Mouse (Mus musculus) effector memory CD4-positive, alpha-beta T cell, adult 5 months (primary cell): Measurements from ENCODE around the gene Lefty2. TPM values are rescaled to one million over a fixed set of nuclear protein-coding genes. Genes with fewer than 3 reads are reported as not detected.

Experiments
- polyA plus RNA-seq: library from polyadenylated mRNA; unstranded; fragments of 100-300 nt; shearing (Covaris generic); gene quantifications from one replicate; pipeline ENCODE4 v1.2.1, GENCODE M21; 2017

Gene Lefty2
- polyA plus RNA-seq, result not detected

GRCm38 (mm10) chr1:180892808-180893207, at the start of gene Lefty2:
Gene Lefty2, plus strand, starts transcription at chr1:180893108.

GRCm38 (mm10) chr1:180850316-180851270, 42.3 kb upstream of the Lefty2 start, which contains the start of gene Sde2:
Gene Sde2, plus strand, starts transcription at chr1:180851127.

GRCm38 (mm10) chr1:180904039-180904814, 11.3 kb downstream of the Lefty2 start, which contains the start of gene Pycr2:
Gene Pycr2, plus strand, starts transcription at chr1:180904293.

GRCm38 (mm10) chr1:180934467-180935419, 41.8 kb downstream of the Lefty2 start, which contains the start of gene Lefty1:
Gene Lefty1, plus strand, starts transcription at chr1:180935022.

GRCm38 (mm10) chr1:180942166-180943031, 49.5 kb downstream of the Lefty2 start, which contains the start of gene Tmem63a:
Gene Tmem63a, plus strand, starts transcription at chr1:180942344.

Other genes starting within 250 kb of the Lefty2 start
- not detected for gene Mixl1, start 196.1 kb upstream of the Lefty2 start, polyA plus RNA-seq
- 53.9 TPM for gene Acbd3, start 167.1 kb upstream of the Lefty2 start, polyA plus RNA-seq
- 1,073 TPM for gene H3f3a, start 79.2 kb upstream of the Lefty2 start, polyA plus RNA-seq
- gene Sde2, start 42.0 kb upstream of the Lefty2 start, polyA plus RNA-seq, result 82.3 TPM
- 51.5 TPM for gene Pycr2, start 11.2 kb downstream of the Lefty2 start, polyA plus RNA-seq
- gene Lefty1, start 41.9 kb downstream of the Lefty2 start, polyA plus RNA-seq, result 0.31 TPM
- 35.5 TPM for gene Tmem63a, start 49.2 kb downstream of the Lefty2 start, polyA plus RNA-seq
- gene Ephx1, start 127.8 kb downstream of the Lefty2 start, polyA plus RNA-seq, result 56.8 TPM
- not detected for gene 9130409I23Rik, start 158.1 kb downstream of the Lefty2 start, polyA plus RNA-seq